Mouse (Mus musculus) neural tube, embryonic 12.5 days (tissue): Measurements from ENCODE around the gene Slc25a39. TPM values are rescaled to one million over a fixed set of nuclear protein-coding genes. Genes with fewer than 3 reads are reported as not detected.
"Not testable (repeated sequence)": the region's sequence is repeated elsewhere in the genome, so short reads cannot be mapped to it uniquely, and the experiment has no call there.

ENCODE experiments used
- ATAC-seq: fragments of 200-750 bp; cut with Nextera tagmentation; 2 replicates; pipeline ENCODE4 v1.8.0; 2017; ENCODE audit warnings: low read depth, mild to moderate bottlenecking, moderate TSS enrichment, moderate library complexity; ENCODE audit not compliant: low FRiP score
- H3K27ac ChIP-seq: fragments of 300-500 bp; sonication (generic); 2 replicates; pipeline ENCODE4 v1.5.1; 2016
- H3K27me3 ChIP-seq: fragments of 300-500 bp; sonication (generic); replicated peaks from 2 replicates; pipeline ENCODE4 v1.6.1; 2016; ENCODE audit warnings: mild to moderate bottlenecking
- H3K36me3 ChIP-seq: fragments of 300-500 bp; sonication (generic); 2 replicates; pipeline ENCODE4 v1.6.1; 2016; ENCODE audit warnings: mild to moderate bottlenecking
- H3K4me1 ChIP-seq: fragments of 300-500 bp; sonication (generic); 2 replicates; pipeline ENCODE4 v1.6.1; 2016
- H3K4me2 ChIP-seq: fragments of 300-500 bp; sonication (generic); replicated peaks from 2 replicates; pipeline ENCODE4 v1.6.1; 2016; ENCODE audit warnings: mild to moderate bottlenecking
- H3K4me3 ChIP-seq: fragments of 300-500 bp; sonication (generic); 2 replicates; pipeline ENCODE4 v1.5.1; 2016
- H3K9ac ChIP-seq: fragments of 300-500 bp; sonication (generic); 2 replicates; pipeline ENCODE4 v1.6.1; 2016; ENCODE audit warnings: mild to moderate bottlenecking
- H3K9me3 ChIP-seq: fragments of 300-500 bp; sonication (generic); 2 replicates; pipeline ENCODE4 v1.6.1; 2016; ENCODE audit warnings: mild to moderate bottlenecking
- WGBS: fragments of 180-500 bp; shearing (Covaris S2); methylation state at CpG from one replicate; pipeline ENCODE4 v1.1.7; 2016; 5-methylcytosine and 5-hydroxymethylcytosine counted together
- polyA plus RNA-seq: library from polyadenylated mRNA; unstranded; fragments of >200 nt; fragmentation: Nextera tagmentation; extraction: Ambion mirVana; gene quantifications from 2 replicates; pipeline ENCODE4 v1.2.1, GENCODE M21; 2016

Slc25a39 gene
- polyA plus RNA-seq, 1 experiment from 2014 or later, result 148 TPM

- H3K4me3 ChIP-seq, result no peak overlapping the region
- H3K4me1 ChIP-seq, result 0 out of 2 replicates have a peak, but pooled peaks cover 3% of the 10 kb centered on the region
- H3K36me3 ChIP-seq, result no peaks in the 10 kb centered on the region
- ATAC-seq, result no peak
- no peak overlapping the region for H3K27ac ChIP-seq
- no peaks in the 10 kb centered on the region; the same call in 1 of the 2 replicates for H3K9me3 ChIP-seq
- H3K27me3 ChIP-seq, result 0 out of 2 replicates have a peak, but pooled peaks cover 2% of the 10 kb centered on the region
- no peak overlapping the region for H3K4me2 ChIP-seq
- WGBS, result 78% methylated on average over 6 of the region's 6 CpGs
- no peak overlapping the region for H3K9ac ChIP-seq
Measured at GRCm38 (mm10) chr11:102424666-102425065, 16.9 kb upstream of the Slc25a39 start.

- Histone ChIP-seq H3K36me3 (no peaks in the 10 kb centered on the region), H3K27ac (no peak overlapping the region), H3K4me2 (no peak overlapping the region), H3K9me3 (no peaks in the 10 kb centered on the region; the same call in 1 of the 2 replicates), H3K9ac (no peak overlapping the region), H3K4me3 (no peak overlapping the region), H3K4me1 (no peaks in the 10 kb centered on the region), H3K27me3 (0 out of 2 replicates have a peak, but pooled peaks cover 2% of the 10 kb centered on the region)
- 52% methylated on average over 8 of the region's 8 CpGs for WGBS
- no peak for ATAC-seq
Measured at GRCm38 (mm10) chr11:102421559-102421958, 13.8 kb upstream of the Slc25a39 start.

GRCm38 (mm10) chr11:102418887-102419286 is 11.1 kb upstream of the Slc25a39 start:
- H3K36me3 ChIP-seq, result no peaks in the 10 kb centered on the region
- H3K27me3 ChIP-seq, result no peaks in the 10 kb centered on the region
- H3K27ac ChIP-seq, result no peak overlapping the region
- ATAC-seq, result no peak
- H3K4me1 ChIP-seq, result no peaks in the 10 kb centered on the region
- no peak overlapping the region for H3K9ac ChIP-seq
- H3K4me3 ChIP-seq, result no peak overlapping the region
- no peak overlapping the region for H3K4me2 ChIP-seq
- no peaks in the 10 kb centered on the region; the same call in 1 of the 2 replicates for H3K9me3 ChIP-seq

GRCm38 (mm10) chr11:102417160-102417559 is 9.4 kb upstream of the Slc25a39 start:
- Histone ChIP-seq H3K4me2 (no peak overlapping the region), H3K27me3 (no peaks in the 10 kb centered on the region), H3K4me3 (no peak overlapping the region), H3K9me3 (no peaks in the 10 kb centered on the region; the same call in 1 of the 2 replicates), H3K4me1 (no peaks in the 10 kb centered on the region), H3K9ac (no peak overlapping the region), H3K36me3 (no peaks in the 10 kb centered on the region), H3K27ac (no peak overlapping the region)
- 82% methylated on average over 1 of the region's 1 CpGs for WGBS
- no peak for ATAC-seq

GRCm38 (mm10) chr11:102415034-102415802 is 7.5 kb upstream of the Slc25a39 start:
- Histone ChIP-seq H3K4me1 (no peaks in the 10 kb centered on the region), H3K27me3 (no peaks in the 10 kb centered on the region), H3K9ac (no peak overlapping the region), H3K4me2 (no peak overlapping the region), H3K4me3 (no peak overlapping the region), H3K36me3 (no peaks in the 10 kb centered on the region), H3K27ac (no peak overlapping the region), H3K9me3 (no peaks in the 10 kb centered on the region; the same call in 1 of the 2 replicates)
- no peak for ATAC-seq
- WGBS, result 80% methylated on average over 10 of the region's 10 CpGs

GRCm38 (mm10) chr11:102413059-102413458 is 5.3 kb upstream of the Slc25a39 start:
- Histone ChIP-seq H3K4me1 (0 out of 2 replicates have a peak, but pooled peaks cover 2% of the 10 kb centered on the region), H3K27ac (no peak overlapping the region), H3K27me3 (no peaks in the 10 kb centered on the region), H3K36me3 (no peaks in the 10 kb centered on the region), H3K4me2 (no peak overlapping the region), H3K9ac (no peak overlapping the region), H3K9me3 (no peaks in the 10 kb centered on the region), H3K4me3 (no peak overlapping the region)
- ATAC-seq, result no peak
- 69% methylated on average over 8 of the region's 8 CpGs for WGBS

GRCm38 (mm10) chr11:102411704-102412103 is 4.0 kb upstream of the Slc25a39 start:
- WGBS, result 8% methylated on average over 11 of the region's 11 CpGs
- Histone ChIP-seq H3K4me2 (no peak overlapping the region), H3K27ac (no peak overlapping the region), H3K4me3 (no peak overlapping the region), H3K9ac (no peak overlapping the region), H3K4me1 (peaks cover 9% of the 10 kb centered on the region), H3K9me3 (no peaks in the 10 kb centered on the region), H3K27me3 (no peaks in the 10 kb centered on the region), H3K36me3 (no peaks in the 10 kb centered on the region)
- ATAC-seq, result no peak

- H3K9me3 ChIP-seq, result no peaks in the 10 kb centered on the region
- no peak overlapping the region for H3K4me2 ChIP-seq
- H3K27ac ChIP-seq, result no peak overlapping the region
- ATAC-seq, result no peak
- WGBS, result 87% methylated on average over 3 of the region's 3 CpGs
- no peaks in the 10 kb centered on the region for H3K36me3 ChIP-seq
- H3K27me3 ChIP-seq, result no peaks in the 10 kb centered on the region
- no peak overlapping the region for H3K9ac ChIP-seq
- H3K4me1 ChIP-seq, result peaks cover 16% of the 10 kb centered on the region
- no peak overlapping the region for H3K4me3 ChIP-seq
Measured at GRCm38 (mm10) chr11:102411061-102411460, 3.3 kb upstream of the Slc25a39 start.

- not testable (repeated sequence) for H3K9ac ChIP-seq, ATAC-seq, H3K4me2 ChIP-seq, H3K27ac ChIP-seq, H3K36me3 ChIP-seq, H3K9me3 ChIP-seq, H3K27me3 ChIP-seq, H3K4me3 ChIP-seq
- WGBS, result 91% methylated on average over 3 of the region's 3 CpGs
- H3K4me1 ChIP-seq, result peaks cover 23% of the 10 kb centered on the region
Measured at GRCm38 (mm10) chr11:102410345-102410744, 2.6 kb upstream of the Slc25a39 start.

- ATAC-seq, result no peak
- H3K27me3 ChIP-seq, result no peaks in the 10 kb centered on the region
Measured at GRCm38 (mm10) chr11:102409795-102410330, 2.1 kb upstream of the Slc25a39 start.

GRCm38 (mm10) chr11:102408888-102409794 is 1.4 kb upstream of the Slc25a39 start:
- Histone ChIP-seq H3K4me2 (peak overlapping the region; percentile 90), H3K9me3 (no peaks in the 10 kb centered on the region), H3K9ac (no peak overlapping the region), H3K27ac (0 out of 2 replicates have a peak overlapping the region, but pooled peaks have one; percentile 50), H3K4me1 (peaks cover 33% of the 10 kb centered on the region), H3K4me3 (peak overlapping the region; percentile 74), H3K36me3 (peaks cover 5% of the 10 kb centered on the region; the same call in 1 of the 2 replicates), H3K27me3 (no peaks in the 10 kb centered on the region)
- WGBS, result 40% methylated on average over 15 of the region's 15 CpGs
- ATAC-seq, result no peak

More at GRCm38 (mm10) chr11:102409795-102410330, 2.1 kb upstream of the Slc25a39 start:
- no peaks in the 10 kb centered on the region for H3K9me3 ChIP-seq
- H3K9ac ChIP-seq, result no peak overlapping the region
- peaks cover 27% of the 10 kb centered on the region for H3K4me1 ChIP-seq
- H3K36me3 ChIP-seq, result no peaks in the 10 kb centered on the region
- H3K4me3 ChIP-seq, result no peak overlapping the region
- no peak overlapping the region for H3K4me2 ChIP-seq
- H3K27ac ChIP-seq, result no peak overlapping the region
- WGBS, result 84% methylated on average over 3 of the region's 3 CpGs
